Mouse (Mus musculus) CD8-positive naive resting alpha-beta T cell, adult 2 months (primary cell): ENCODE data around the gene Nfkbil1.

Experiments
- DNase-seq, 2 experiments: peaks; one replicate each; pipeline ENCODE4 v3.0.0; 2022; ENCODE audit warnings: low read depth in 2 of 2, low spot score in 2 of 2

The Nfkbil1 gene

GRCm38 (mm10) chr17:35204494-35205379 lies 30.9 kb downstream of the Nfkbil1 start, which contains the start of gene Lta:
TSS of gene Lta (minus strand) at chr17:35205351.
- DNase-seq: peak; percentile 70 to 76

- DNase-seq: no peak
Measured at GRCm38 (mm10) chr17:35202442-35202841, 33.1 kb downstream of the Nfkbil1 start.

- DNase-seq: peak; percentile 55 to 63
Measured at GRCm38 (mm10) chr17:35201787-35202186, 33.8 kb downstream of the Nfkbil1 start, which contains the start of gene Tnf. TSS of gene Tnf (minus strand) at chr17:35202007.

- DNase-seq: no peak
Measured at GRCm38 (mm10) chr17:35201128-35201527, 34.5 kb downstream of the Nfkbil1 start.

- DNase-seq: peak; percentile 84 to 86
Measured at GRCm38 (mm10) chr17:35200398-35200797, 35.2 kb downstream of the Nfkbil1 start.

- no peak for DNase-seq
Measured at GRCm38 (mm10) chr17:35198946-35199345, 36.6 kb downstream of the Nfkbil1 start.

- no peak for DNase-seq
Measured at GRCm38 (mm10) chr17:35198029-35198428, 37.6 kb downstream of the Nfkbil1 start.

- no peak for DNase-seq
Measured at GRCm38 (mm10) chr17:35197126-35197525, 38.5 kb downstream of the Nfkbil1 start.

- no peak for DNase-seq
Measured at GRCm38 (mm10) chr17:35196321-35196641, 39.3 kb downstream of the Nfkbil1 start.

GRCm38 (mm10) chr17:35195631-35196320 lies 39.8 kb downstream of the Nfkbil1 start:
- DNase-seq: peak; percentile 92 to 93

- DNase-seq: no peak
Measured at GRCm38 (mm10) chr17:35194844-35195630, 40.6 kb downstream of the Nfkbil1 start.

GRCm38 (mm10) chr17:35193881-35194843 lies 41.4 kb downstream of the Nfkbil1 start, which contains the start of gene Ltb:
TSS of gene Ltb (plus strand) at chr17:35194439.
- DNase-seq: peak; percentile 56 to 71

- no peak for DNase-seq
Measured at GRCm38 (mm10) chr17:35192924-35193323, 42.7 kb downstream of the Nfkbil1 start.

GRCm38 (mm10) chr17:35191723-35192122 lies 43.9 kb downstream of the Nfkbil1 start:
- no peak for DNase-seq

- peak; percentile 52 to 58 for DNase-seq
Measured at GRCm38 (mm10) chr17:35190096-35190495, 45.5 kb downstream of the Nfkbil1 start.

- DNase-seq: no peak
Measured at GRCm38 (mm10) chr17:35189186-35189585, 46.4 kb downstream of the Nfkbil1 start.

GRCm38 (mm10) chr17:35187959-35188610 lies 47.5 kb downstream of the Nfkbil1 start, which contains the start of gene Lst1:
TSS of gene Lst1 (minus strand) at chr17:35188439.
- no peak for DNase-seq

GRCm38 (mm10) chr17:35187345-35187744 lies 48.2 kb downstream of the Nfkbil1 start:
- DNase-seq: no peak

GRCm38 (mm10) chr17:35186681-35187080 lies 48.9 kb downstream of the Nfkbil1 start:
- peak in 1 of 2 experiments; percentile 59 for DNase-seq
